Mouse (Mus musculus): ENCODE data around the gene Evi2b.

GRCm38 (mm10) chr11:79568197-79568911 is 44.8 kb upstream of the Evi2b start:
- TF ChIP-seq CTCF (IDR thresholded peaks at IDR 0.05; ENCODE audit: low read depth, low read length) (no peak), POLR2A (IDR thresholded peaks at IDR 0.05; ENCODE audit: borderline replicate concordance, low read depth, low read length) (no peak)
